Mouse (Mus musculus) heart, embryonic 15.5 days (tissue): ENCODE measurements around the gene E130308A19Rik. TPM values are rescaled to one million over a fixed set of nuclear protein-coding genes. Genes with fewer than 3 reads are reported as not detected.

ENCODE experiments used
- ATAC-seq: fragments of 200-750 bp; cut with Nextera tagmentation; replicated peaks from 2 replicates; pipeline ENCODE4 v1.8.0; 2017; ENCODE audit warnings: low read depth, moderate TSS enrichment; ENCODE audit not compliant: insufficient number of reproducible peaks, insufficient read depth, low FRiP score
- H3K27ac ChIP-seq: fragments of 300-500 bp; sonication (generic); 2 replicates; pipeline ENCODE4 v1.5.1; 2015; ENCODE audit warnings: mild to moderate bottlenecking, inconsistent platforms
- H3K27me3 ChIP-seq: fragments of 300-500 bp; sonication (generic); 2 replicates; pipeline ENCODE4 v1.6.1; 2015; ENCODE audit warnings: inconsistent platforms
- H3K36me3 ChIP-seq: fragments of 300-500 bp; sonication (generic); 2 replicates; pipeline ENCODE4 v1.6.1; 2015; ENCODE audit warnings: mild to moderate bottlenecking, inconsistent platforms
- H3K4me1 ChIP-seq: fragments of 300-500 bp; sonication (generic); replicated peaks from 2 replicates; pipeline ENCODE4 v1.6.1; 2015; ENCODE audit warnings: inconsistent platforms
- H3K4me2 ChIP-seq: fragments of 300-500 bp; sonication (generic); 2 replicates; pipeline ENCODE4 v1.6.1; 2015; ENCODE audit warnings: inconsistent platforms, mild to moderate bottlenecking, moderate library complexity
- H3K4me3 ChIP-seq: fragments of 300-500 bp; sonication (generic); 2 replicates; pipeline ENCODE4 v1.5.1; 2015; ENCODE audit warnings: mild to moderate bottlenecking, inconsistent platforms
- H3K9ac ChIP-seq: fragments of 300-500 bp; sonication (generic); 2 replicates; pipeline ENCODE4 v1.6.1; 2015; ENCODE audit warnings: mild to moderate bottlenecking, inconsistent platforms
- H3K9me3 ChIP-seq: fragments of 300-500 bp; sonication (generic); replicated peaks from 2 replicates; pipeline ENCODE4 v1.6.1; 2016; ENCODE audit warnings: inconsistent platforms
- WGBS: fragments of 180-500 bp; shearing (Covaris S2); methylation state at CpG from one replicate; pipeline ENCODE4 v1.1.7; 2015; ENCODE audit warnings: mixed read lengths; 5-methylcytosine and 5-hydroxymethylcytosine counted together
- polyA plus RNA-seq: library from polyadenylated mRNA; unstranded; fragments of >200 nt; fragmentation: Nextera tagmentation; extraction: Ambion mirVana; gene quantifications from 2 replicates; pipeline ENCODE4 v1.2.1, GENCODE M21; 2015

Gene E130308A19Rik
- polyA plus RNA-seq, 1 experiment from 2014 or later = 17.3 TPM

- 59% methylated on average over 3 of the region's 3 CpGs for WGBS
- no peaks in the 10 kb centered on the region for H3K36me3 ChIP-seq
- H3K4me1 ChIP-seq = peaks cover 25% of the 10 kb centered on the region
- no peak overlapping the region for H3K9ac ChIP-seq
- H3K4me2 ChIP-seq = no peak overlapping the region
- H3K27ac ChIP-seq = 0 out of 2 replicates have a peak overlapping the region, but pooled peaks have one; percentile 3
- ATAC-seq = no peak
- no peak overlapping the region for H3K4me3 ChIP-seq
- H3K9me3 ChIP-seq = no peaks in the 10 kb centered on the region
- H3K27me3 ChIP-seq = no peaks in the 10 kb centered on the region
These were observed 40.7 kb downstream of the E130308A19Rik start for GRCm38 (mm10) chr4:59666550-59667317.

- Histone ChIP-seq H3K36me3 (no peaks in the 10 kb centered on the region), H3K27ac (no peak overlapping the region), H3K4me1 (peaks cover 25% of the 10 kb centered on the region), H3K4me3 (no peak overlapping the region), H3K9me3 (no peaks in the 10 kb centered on the region), H3K9ac (no peak overlapping the region), H3K27me3 (no peaks in the 10 kb centered on the region), H3K4me2 (no peak overlapping the region)
- no peak for ATAC-seq
- WGBS = 58% methylated on average over 3 of the region's 3 CpGs
These were observed 42.0 kb downstream of the E130308A19Rik start for GRCm38 (mm10) chr4:59668050-59668449.

DNA sequence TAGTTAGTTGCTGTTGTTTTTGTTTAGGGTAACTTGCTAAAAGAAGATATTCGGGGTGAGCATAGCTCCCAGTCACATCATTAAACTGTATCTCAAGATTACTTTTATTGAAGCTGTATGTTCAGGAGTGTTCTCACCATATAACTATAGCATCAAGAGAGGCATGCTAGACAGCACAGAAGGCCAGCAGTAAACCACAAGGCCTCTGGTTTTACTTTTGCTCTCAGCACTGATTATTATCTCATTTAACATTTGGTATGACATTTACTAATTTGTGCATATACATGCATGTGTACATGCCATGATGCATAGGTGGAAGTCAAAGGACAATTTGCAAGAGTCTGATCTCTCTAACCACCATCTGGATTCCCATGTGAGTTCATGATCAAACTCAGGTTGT is 43.1 kb downstream of the E130308A19Rik start:
- Histone ChIP-seq H3K27ac (no peak overlapping the region), H3K36me3 (no peaks in the 10 kb centered on the region), H3K4me2 (no peak overlapping the region), H3K4me1 (peaks cover 25% of the 10 kb centered on the region), H3K27me3 (no peaks in the 10 kb centered on the region), H3K9ac (no peak overlapping the region), H3K9me3 (no peaks in the 10 kb centered on the region), H3K4me3 (no peak overlapping the region)
- no peak for ATAC-seq
- 91% methylated on average over 1 of the region's 1 CpGs for WGBS

GRCm38 (mm10) chr4:59670015-59670414 is 44.0 kb downstream of the E130308A19Rik start:
- Histone ChIP-seq H3K27ac (no peak overlapping the region), H3K36me3 (no peaks in the 10 kb centered on the region), H3K9ac (no peak overlapping the region), H3K4me1 (peaks cover 25% of the 10 kb centered on the region), H3K4me3 (no peak overlapping the region), H3K27me3 (no peaks in the 10 kb centered on the region), H3K4me2 (no peak overlapping the region), H3K9me3 (no peaks in the 10 kb centered on the region)
- no peak for ATAC-seq
- 69% methylated on average over 2 of the region's 2 CpGs for WGBS

- Histone ChIP-seq H3K9ac (no peak overlapping the region), H3K36me3 (no peaks in the 10 kb centered on the region), H3K27me3 (no peaks in the 10 kb centered on the region), H3K4me3 (no peak overlapping the region), H3K9me3 (no peaks in the 10 kb centered on the region), H3K4me1 (peaks cover 7% of the 10 kb centered on the region), H3K4me2 (no peak overlapping the region), H3K27ac (no peak overlapping the region)
- WGBS = 78% methylated on average over 2 of the region's 2 CpGs
- no peak for ATAC-seq
These were observed 47.6 kb downstream of the E130308A19Rik start for GRCm38 (mm10) chr4:59673423-59674117.

GRCm38 (mm10) chr4:59674929-59675679 is 49.1 kb downstream of the E130308A19Rik start:
- Histone ChIP-seq H3K4me2 (no peak overlapping the region), H3K9me3 (no peaks in the 10 kb centered on the region), H3K4me3 (no peak overlapping the region), H3K27ac (no peak overlapping the region), H3K4me1 (peaks cover 7% of the 10 kb centered on the region), H3K9ac (no peak overlapping the region), H3K27me3 (no peaks in the 10 kb centered on the region), H3K36me3 (no peaks in the 10 kb centered on the region)
- 73% methylated on average over 8 of the region's 8 CpGs for WGBS
- ATAC-seq = no peak

DNA sequence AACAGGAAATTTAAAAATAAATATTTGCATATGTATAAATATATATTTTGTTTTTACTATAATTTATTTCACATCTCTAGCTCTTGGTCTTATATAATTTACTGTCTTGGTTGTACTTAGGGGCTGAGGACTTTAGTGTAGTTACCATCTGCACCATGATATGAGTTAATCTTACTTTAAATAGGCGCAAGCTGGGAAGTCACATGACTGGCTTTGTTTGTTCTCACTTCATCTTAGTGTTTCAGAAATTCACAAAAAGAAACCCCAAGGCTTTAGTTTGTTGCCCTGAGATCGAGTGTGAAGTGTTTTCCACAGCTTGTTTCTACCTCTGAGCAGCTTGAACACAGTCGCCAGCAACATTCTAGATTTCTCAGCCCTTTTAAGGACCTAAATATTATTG is 49.7 kb downstream of the E130308A19Rik start:
- no peak overlapping the region for H3K4me2 ChIP-seq
- no peaks in the 10 kb centered on the region for H3K9me3 ChIP-seq
- H3K4me3 ChIP-seq = no peak overlapping the region
- H3K4me1 ChIP-seq = peaks cover 4% of the 10 kb centered on the region
- no peak for ATAC-seq
- 56% methylated on average over 3 of the region's 3 CpGs for WGBS
- H3K9ac ChIP-seq = no peak overlapping the region
- H3K27me3 ChIP-seq = no peaks in the 10 kb centered on the region
- H3K36me3 ChIP-seq = no peaks in the 10 kb centered on the region
- H3K27ac ChIP-seq = no peak overlapping the region

- H3K27ac ChIP-seq = no peak overlapping the region
- H3K4me2 ChIP-seq = no peak overlapping the region
- ATAC-seq = no peak
- H3K9me3 ChIP-seq = no peaks in the 10 kb centered on the region
- 96% methylated on average over 1 of the region's 1 CpGs for WGBS
- H3K4me1 ChIP-seq = peaks cover 10% of the 10 kb centered on the region; the same call in 1 of the 2 replicates
- H3K4me3 ChIP-seq = no peak overlapping the region
- no peaks in the 10 kb centered on the region for H3K27me3 ChIP-seq
- H3K9ac ChIP-seq = no peak overlapping the region
- no peaks in the 10 kb centered on the region for H3K36me3 ChIP-seq
These were observed 55.4 kb downstream of the E130308A19Rik start for GRCm38 (mm10) chr4:59681383-59681782.

DNA sequence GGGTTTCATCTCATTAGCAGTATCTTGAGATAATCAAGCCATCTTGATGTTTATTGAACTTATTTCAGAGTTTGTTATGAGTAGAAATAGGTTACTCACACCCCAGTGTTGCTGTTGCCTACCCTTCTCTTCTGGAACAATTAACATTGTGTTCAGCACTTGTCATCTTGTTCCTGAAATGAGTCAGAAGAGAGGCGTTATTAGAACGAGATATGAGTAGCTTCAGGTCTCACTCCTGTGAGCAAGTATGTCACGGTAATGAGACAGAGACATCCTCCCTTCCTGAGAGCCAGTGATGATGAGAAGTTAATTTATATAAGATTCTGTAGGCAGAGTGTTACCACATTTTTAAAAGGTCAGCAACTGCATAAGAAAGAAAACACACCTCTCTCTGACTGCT is 56.5 kb downstream of the E130308A19Rik start:
- Histone ChIP-seq H3K36me3 (no peaks in the 10 kb centered on the region), H3K9me3 (no peaks in the 10 kb centered on the region), H3K27ac (no peak overlapping the region), H3K9ac (no peak overlapping the region), H3K4me2 (no peak overlapping the region), H3K4me3 (no peak overlapping the region), H3K4me1 (peaks cover 10% of the 10 kb centered on the region; the same call in 1 of the 2 replicates), H3K27me3 (no peaks in the 10 kb centered on the region)
- WGBS = 30% methylated on average over 3 of the region's 3 CpGs
- no peak for ATAC-seq

- Histone ChIP-seq H3K9me3 (no peaks in the 10 kb centered on the region), H3K27ac (no peak overlapping the region; the same call in 1 of the 2 replicates), H3K4me2 (no peak overlapping the region), H3K9ac (no peak overlapping the region), H3K4me1 (peaks cover 10% of the 10 kb centered on the region; the same call in 1 of the 2 replicates), H3K27me3 (no peaks in the 10 kb centered on the region), H3K4me3 (no peak overlapping the region), H3K36me3 (no peaks in the 10 kb centered on the region)
- 58% methylated on average over 10 of the region's 10 CpGs for WGBS
- ATAC-seq = no peak
These were observed 56.9 kb downstream of the E130308A19Rik start for GRCm38 (mm10) chr4:59682950-59683349.

DNA sequence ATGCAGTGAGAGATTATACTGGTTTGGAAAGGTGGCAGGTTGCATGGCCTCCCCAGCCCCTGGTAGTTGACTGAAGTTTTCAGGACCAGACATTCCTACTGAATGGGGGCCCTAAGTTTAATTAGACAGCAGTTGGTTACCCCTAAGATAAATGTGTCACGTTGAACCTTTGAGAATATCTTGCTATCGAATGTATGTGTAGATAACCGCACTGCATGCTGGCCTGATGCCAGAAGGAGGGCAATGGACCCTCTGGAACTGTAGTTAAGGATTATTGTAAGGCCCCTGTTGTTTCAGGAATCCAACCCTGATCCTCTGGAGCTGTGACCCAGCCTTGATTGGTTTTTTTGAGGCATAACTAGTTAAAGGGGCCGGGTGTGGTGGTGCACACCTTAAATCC is 58.3 kb downstream of the E130308A19Rik start:
- 41% methylated on average over 4 of the region's 4 CpGs for WGBS
- no peak overlapping the region for H3K4me2 ChIP-seq
- no peak overlapping the region for H3K27ac ChIP-seq
- no peak overlapping the region for H3K4me3 ChIP-seq
- peaks cover 10% of the 10 kb centered on the region; the same call in 1 of the 2 replicates for H3K4me1 ChIP-seq
- H3K36me3 ChIP-seq = no peaks in the 10 kb centered on the region
- no peak overlapping the region for H3K9ac ChIP-seq
- ATAC-seq = no peak
- H3K27me3 ChIP-seq = no peaks in the 10 kb centered on the region
- no peaks in the 10 kb centered on the region for H3K9me3 ChIP-seq
